Mouse (Mus musculus): ENCODE results near the gene Cr1l. TPM values are rescaled to one million over a fixed set of nuclear protein-coding genes. Genes with fewer than 3 reads are reported as not detected.
A peak's percentile ranks its signal among the peaks of the same experiment; 100 is the strongest.

Gene Cr1l
- total RNA-seq (2012; rRNA removed) (84.6 and 89.9 TPM in 2 replicates), total RNA-seq (2014; rRNA removed) (134 and 153 TPM in 2 replicates), polyA plus RNA-seq (2012; ENCODE audit: insufficient read length, low read depth) (76.1 and 76.4 TPM in 2 replicates)

DNA sequence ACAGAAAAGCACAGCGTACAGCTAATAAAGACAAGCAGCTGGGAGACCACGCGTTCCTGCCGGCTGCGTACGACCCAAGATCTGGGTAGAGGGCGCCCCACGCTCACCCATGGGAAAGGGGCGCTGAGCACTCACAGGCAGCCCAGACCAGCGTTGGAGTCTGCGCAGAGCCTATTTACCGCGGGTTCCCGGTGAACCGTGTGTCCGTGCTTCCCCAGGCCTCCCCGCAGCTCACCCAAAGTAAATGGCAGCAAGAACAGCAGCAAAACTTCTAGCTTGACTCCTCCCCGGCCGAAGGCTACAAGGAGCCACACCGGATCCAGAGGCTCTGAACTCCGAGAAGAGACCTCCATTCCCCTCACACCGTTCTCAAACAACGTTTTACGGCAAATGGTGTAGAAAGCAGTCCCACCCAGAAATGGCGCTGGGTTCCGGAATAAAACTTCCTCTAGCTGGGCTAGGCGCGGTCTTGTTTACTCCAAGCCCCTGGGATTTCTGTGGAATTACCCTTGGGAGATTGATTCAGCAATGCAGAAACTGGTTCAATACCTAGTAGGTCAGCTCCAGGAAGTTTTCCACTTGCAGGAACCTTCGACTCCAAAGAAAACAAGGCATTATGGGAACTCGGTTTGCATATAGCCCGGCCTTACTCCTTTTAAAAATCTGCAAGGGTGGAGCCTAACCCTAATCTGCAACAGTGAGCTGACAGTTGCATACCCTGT is at the start of gene Cr1l:
Gene Cr1l, minus strand, starts transcription at position 634 of the 722 bp plus-strand sequence.
- peaks cover 10 to 25% of the 10 kb centered on the region in 2 experiments for H3K36me3 ChIP-seq (replicated peaks in 1 of 2; ENCODE audit: control insufficient read depth in 1 of 2, insufficient read depth in 1 of 2, low read length in 1 of 2)
- in situ Hi-C loops (cut with MboI; ENCODE audit: low pct_ligation_motif_present, low pct_unique_long_range_greater_than_20kb, low sequenced_read_pairs): no loop called here
- H3K4me3 ChIP-seq (replicated peaks in 1 of 3; ENCODE audit: low read depth in 2 of 3, low read length in 2 of 3, poor library complexity in 1 of 3): peak within 1 kb of the TSS; percentile 60 to 72 (median 68)
- peak within 1 kb of the TSS; percentile 86 for H3K27ac ChIP-seq (ENCODE audit: insufficient read depth, low read depth)
- dilution Hi-C loops (cut with MboI; ENCODE audit: extremely low pct_ligation_motif_present, extremely low pct_unique_long_range_greater_than_20kb, low sequenced_read_pairs): no loop called here
- DNase-seq (ENCODE audit: extremely low read depth): peak; percentile 87
- peaks cover 10% of the 10 kb centered on the region for H3K79me2 ChIP-seq (replicated peaks; ENCODE audit: control insufficient read depth, extremely low read depth, insufficient read depth, poor library complexity, severe bottlenecking)
- no peaks in the 10 kb centered on the region for H3K9me3 ChIP-seq (replicated peaks; ENCODE audit: low read length)
- H3K9ac ChIP-seq (ENCODE audit: insufficient read depth, low read depth): peak within 1 kb of the TSS; percentile 94
- H3K4me1 ChIP-seq (ENCODE audit: control insufficient read depth in 1 of 2, insufficient read depth in 2 of 2): peaks cover 0 to 23% of the 10 kb centered on the region in 2 experiments; a peak in 1 of 4 replicates
- no peaks in the 10 kb centered on the region for H3K27me3 ChIP-seq (replicated peaks)
- peak; percentile 75 for TF ChIP-seq NELFE (IDR thresholded peaks at IDR 0.05; ENCODE audit: low read depth, low read length)
- TF ChIP-seq CHD1 (IDR thresholded peaks at IDR 0.05; ENCODE audit: low read depth, low read length): no peak
- peak; percentile 74 for TF ChIP-seq POLR2A (IDR thresholded peaks at IDR 0.05; ENCODE audit: low read depth, low read length)
- TF ChIP-seq CHD2 (IDR thresholded peaks at IDR 0.05; ENCODE audit: low read length): no peak
- no peak for TF ChIP-seq POLR2AphosphoS2 (IDR thresholded peaks at IDR 0.05; ENCODE audit: low read depth, low read length)
- TF ChIP-seq MEF2A (IDR thresholded peaks at IDR 0.05; ENCODE audit: borderline replicate concordance, low read depth, low read length): no peak; the same call in 1 of the 2 replicates
- TF ChIP-seq CTCF (conservative IDR thresholded peaks at IDR 0.05 in 1 of 2, IDR thresholded peaks at IDR 0.05 in 1 of 2; ENCODE audit: low read depth in 2 of 2, low read length in 2 of 2): peak in 1 of 2 experiments; percentile 78; a peak in 2 of 4 replicates
- TF ChIP-seq SMC3 (IDR thresholded peaks at IDR 0.05; ENCODE audit: low read depth, low read length): peak; percentile 62
- no peak for TF ChIP-seq EP300 (IDR thresholded peaks at IDR 0.05; ENCODE audit: low read length)
- TF ChIP-seq ZKSCAN1 (IDR thresholded peaks at IDR 0.05; ENCODE audit: borderline replicate concordance, low read depth, low read length): no peak
- TF ChIP-seq ZNF384 (IDR thresholded peaks at IDR 0.05; ENCODE audit: low read depth, low read length): no peak
- peak; percentile 75; the same call in 1 of the 2 replicates for TF ChIP-seq UBTF (IDR thresholded peaks at IDR 0.05; ENCODE audit: low read depth, low read length)
- TF ChIP-seq PAX5 (IDR thresholded peaks at IDR 0.05; ENCODE audit: low read length): no peak
- TF ChIP-seq TBP (conservative IDR thresholded peaks at IDR 0.05; ENCODE audit: low read depth, low read length): peak; percentile 94
- TF ChIP-seq ZMIZ1 (IDR thresholded peaks at IDR 0.05; ENCODE audit: low read depth, low read length): peak; percentile 63
- peak; percentile 69; the same call in 1 of the 2 replicates for TF ChIP-seq MYC (IDR thresholded peaks at IDR 0.05; ENCODE audit: low read depth, low read length)
- no peak; the same call in 1 of the 2 replicates for TF ChIP-seq ETS1 (conservative IDR thresholded peaks at IDR 0.05; ENCODE audit: low read depth, low read length)
- no peak for TF ChIP-seq E2F4 (IDR thresholded peaks at IDR 0.05; ENCODE audit: insufficient replicate concordance, low read depth, low read length)
- TF ChIP-seq BHLHE40 (IDR thresholded peaks at IDR 0.05; ENCODE audit: low read depth, low read length): no peak; the same call in 1 of the 2 replicates
- TF ChIP-seq TCF12 (IDR thresholded peaks at IDR 0.05; ENCODE audit: low read depth, low read length): peak; percentile 65
- 0 out of 2 replicates have a peak, but pooled peaks have one; percentile 9 for TF ChIP-seq ELF1 (IDR thresholded peaks at IDR 0.05; ENCODE audit: low read depth, low read length)
- TF ChIP-seq RCOR1 (conservative IDR thresholded peaks at IDR 0.05; ENCODE audit: low read depth, low read length): no peak
- peak; percentile 54; the same call in 1 of the 2 replicates for TF ChIP-seq HCFC1 (IDR thresholded peaks at IDR 0.05; ENCODE audit: low read depth, low read length)
- no peak for TF ChIP-seq USF2 (conservative IDR thresholded peaks at IDR 0.05; ENCODE audit: low read depth, low read length)
- TF ChIP-seq USF1 (IDR thresholded peaks at IDR 0.05; ENCODE audit: low read depth, low read length): no peak
- TF ChIP-seq SIN3A (IDR thresholded peaks at IDR 0.05; ENCODE audit: low read length): peak; percentile 80
- no peak for TF ChIP-seq JUND (conservative IDR thresholded peaks at IDR 0.05; ENCODE audit: low read depth, low read length)
- peak; percentile 87 for TF ChIP-seq MAX (IDR thresholded peaks at IDR 0.05; ENCODE audit: low read length)
- no peak for TF ChIP-seq GABPA (IDR thresholded peaks at IDR 0.05; ENCODE audit: insufficient replicate concordance, low read depth, low read length)
- peak; percentile 58; the same call in 1 of the 2 replicates for TF ChIP-seq IRF4 (IDR thresholded peaks at IDR 0.05; ENCODE audit: low read depth, low read length)
- TF ChIP-seq MAZ (IDR thresholded peaks at IDR 0.05; ENCODE audit: low read depth, low read length): no peak
- peak; percentile 73 for TF ChIP-seq RAD21 (IDR thresholded peaks at IDR 0.05; ENCODE audit: low read depth, low read length)
- TF ChIP-seq KAT2A (IDR thresholded peaks at IDR 0.05; ENCODE audit: insufficient replicate concordance, low read length): no peak
- no peak for TF ChIP-seq ZC3H11A (IDR thresholded peaks at IDR 0.05; ENCODE audit: low read depth, low read length)
- TF ChIP-seq MAFK (IDR thresholded peaks at IDR 0.05; ENCODE audit: insufficient replicate concordance, low read length): no peak
- peak; percentile 86 for TF ChIP-seq NRF1 (IDR thresholded peaks at IDR 0.05; ENCODE audit: low read depth, low read length)
- no peak for TF ChIP-seq JUN (IDR thresholded peaks at IDR 0.05; ENCODE audit: insufficient read depth, low read depth, low read length)
- peak; percentile 96 for TF ChIP-seq MXI1 (IDR thresholded peaks at IDR 0.05; ENCODE audit: low read depth, low read length)
- peak within 1 kb of the TSS; percentile 98 for H3K4me2 ChIP-seq (ENCODE audit: insufficient read depth, low read depth, poor library complexity, severe bottlenecking)

Data from CH12.LX (cell line).